Mouse (Mus musculus) erythroblast, embryonic 14.5 days (primary cell): Measurements from ENCODE around the gene Ccl25.

Experiments
- GATA1 ChIP-seq: IDR thresholded peaks from 2 replicates; pipeline ENCODE4 v1.6.1; 2012; ENCODE audit warnings: low read length, inconsistent platforms, mixed read lengths
- TAL1 ChIP-seq: IDR thresholded peaks from 3 replicates; pipeline ENCODE4 v1.6.1; 2012; ENCODE audit warnings: low read length, inconsistent platforms, mixed read lengths

GRCm38 (mm10) chr8:4322470-4322869, 2.5 kb upstream of the Ccl25 start:
- no peak for TF ChIP-seq GATA1
- no peak for TF ChIP-seq TAL1
